Mouse (Mus musculus): Measurements from ENCODE around the gene Ppargc1a. TPM values are rescaled to one million over a fixed set of nuclear protein-coding genes. Genes with fewer than 3 reads are reported as not detected.

The Ppargc1a gene
- polyA plus RNA-seq, 1 experiment = 1.4 TPM

DNA sequence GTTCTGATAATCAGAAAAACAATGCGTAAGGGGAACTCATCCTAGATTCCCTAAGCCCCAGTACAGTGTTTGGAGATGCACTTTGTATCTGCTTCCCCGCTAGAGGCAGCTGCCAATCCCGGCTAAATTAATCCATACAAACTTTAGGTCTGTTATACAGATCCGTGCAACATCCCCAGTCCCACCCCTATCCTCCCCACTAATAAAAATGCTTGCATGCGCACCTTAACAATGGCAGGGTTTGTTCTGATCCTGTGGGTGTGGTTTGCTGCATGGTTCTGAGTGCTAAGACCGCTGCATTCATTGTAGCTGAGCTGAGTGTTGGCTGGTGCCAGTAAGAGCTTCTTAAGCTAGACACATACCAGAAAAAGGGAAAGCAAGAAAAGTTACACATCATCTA lies 72.1 kb downstream of the Ppargc1a start:
- 85% methylated on average over 6 of the region's 6 CpGs for WGBS
- TF ChIP-seq POLR2A (IDR thresholded peaks at IDR 0.05; ENCODE audit: control insufficient read depth, extremely low read depth, insufficient read depth, low read length, poor library complexity) (no peak), CTCF (IDR thresholded peaks at IDR 0.05; ENCODE audit: borderline replicate concordance, control insufficient read depth, extremely low read depth, insufficient read depth, low read length, poor library complexity) (no peak)
- H3K4me1 ChIP-seq (replicated peaks; ENCODE audit: control insufficient read depth, insufficient read depth, low read length) = no peaks in the 10 kb centered on the region
- no peak overlapping the region for H3K27ac ChIP-seq (ENCODE audit: control insufficient read depth, insufficient read depth, low read length)
- DNase-seq = no peak
- no peaks in the 10 kb centered on the region for H3K27me3 ChIP-seq (ENCODE audit: control insufficient read depth, insufficient read depth, low read length)
- no peak overlapping the region for H3K4me3 ChIP-seq (ENCODE audit: control insufficient read depth, insufficient read depth, low read length)
- no peaks in the 10 kb centered on the region for H3K36me3 ChIP-seq (ENCODE audit: control insufficient read depth, insufficient read depth, low read length)

- Histone ChIP-seq H3K4me1 (replicated peaks; ENCODE audit: control insufficient read depth, insufficient read depth, low read length) (no peaks in the 10 kb centered on the region), H3K36me3 (ENCODE audit: control insufficient read depth, insufficient read depth, low read length) (no peaks in the 10 kb centered on the region), H3K4me3 (ENCODE audit: control insufficient read depth, insufficient read depth, low read length) (no peak overlapping the region), H3K27ac (ENCODE audit: control insufficient read depth, insufficient read depth, low read length) (no peak overlapping the region), H3K27me3 (ENCODE audit: control insufficient read depth, insufficient read depth, low read length) (no peaks in the 10 kb centered on the region)
- TF ChIP-seq CTCF (IDR thresholded peaks at IDR 0.05; ENCODE audit: borderline replicate concordance, control insufficient read depth, extremely low read depth, insufficient read depth, low read length, poor library complexity) = no peak
- TF ChIP-seq POLR2A (IDR thresholded peaks at IDR 0.05; ENCODE audit: control insufficient read depth, extremely low read depth, insufficient read depth, low read length, poor library complexity) = no peak
- 29% methylated on average over 15 of the region's 15 CpGs for WGBS
- DNase-seq = no peak
Observed at GRCm38 (mm10) chr5:51494358-51494876, 73.1 kb downstream of the Ppargc1a start.

GRCm38 (mm10) chr5:51483768-51484167 lies 83.8 kb downstream of the Ppargc1a start:
- Histone ChIP-seq H3K4me1 (replicated peaks; ENCODE audit: control insufficient read depth, insufficient read depth, low read length) (no peaks in the 10 kb centered on the region), H3K27me3 (ENCODE audit: control insufficient read depth, insufficient read depth, low read length) (no peaks in the 10 kb centered on the region), H3K27ac (ENCODE audit: control insufficient read depth, insufficient read depth, low read length) (no peak overlapping the region), H3K4me3 (ENCODE audit: control insufficient read depth, insufficient read depth, low read length) (no peak overlapping the region), H3K36me3 (ENCODE audit: control insufficient read depth, insufficient read depth, low read length) (no peaks in the 10 kb centered on the region)
- DNase-seq = no peak
- no peak for TF ChIP-seq CTCF (IDR thresholded peaks at IDR 0.05; ENCODE audit: borderline replicate concordance, control insufficient read depth, extremely low read depth, insufficient read depth, low read length, poor library complexity)
- no peak for TF ChIP-seq POLR2A (IDR thresholded peaks at IDR 0.05; ENCODE audit: control insufficient read depth, extremely low read depth, insufficient read depth, low read length, poor library complexity)
- WGBS = 93% methylated on average over 1 of the region's 1 CpGs

GRCm38 (mm10) chr5:51479859-51480258 lies 87.7 kb downstream of the Ppargc1a start:
- no peaks in the 10 kb centered on the region for H3K27me3 ChIP-seq (ENCODE audit: control insufficient read depth, insufficient read depth, low read length)
- DNase-seq = no peak
- TF ChIP-seq CTCF (IDR thresholded peaks at IDR 0.05; ENCODE audit: borderline replicate concordance, control insufficient read depth, extremely low read depth, insufficient read depth, low read length, poor library complexity) = no peak
- no peak for TF ChIP-seq POLR2A (IDR thresholded peaks at IDR 0.05; ENCODE audit: control insufficient read depth, extremely low read depth, insufficient read depth, low read length, poor library complexity)
- no peak overlapping the region for H3K27ac ChIP-seq (ENCODE audit: control insufficient read depth, insufficient read depth, low read length)
- no peaks in the 10 kb centered on the region for H3K4me1 ChIP-seq (replicated peaks; ENCODE audit: control insufficient read depth, insufficient read depth, low read length)
- H3K4me3 ChIP-seq (ENCODE audit: control insufficient read depth, insufficient read depth, low read length) = no peak overlapping the region
- H3K36me3 ChIP-seq (ENCODE audit: control insufficient read depth, insufficient read depth, low read length) = no peaks in the 10 kb centered on the region

GRCm38 (mm10) chr5:51479456-51479855 lies 88.1 kb downstream of the Ppargc1a start:
- no peaks in the 10 kb centered on the region for H3K27me3 ChIP-seq (ENCODE audit: control insufficient read depth, insufficient read depth, low read length)

DNA sequence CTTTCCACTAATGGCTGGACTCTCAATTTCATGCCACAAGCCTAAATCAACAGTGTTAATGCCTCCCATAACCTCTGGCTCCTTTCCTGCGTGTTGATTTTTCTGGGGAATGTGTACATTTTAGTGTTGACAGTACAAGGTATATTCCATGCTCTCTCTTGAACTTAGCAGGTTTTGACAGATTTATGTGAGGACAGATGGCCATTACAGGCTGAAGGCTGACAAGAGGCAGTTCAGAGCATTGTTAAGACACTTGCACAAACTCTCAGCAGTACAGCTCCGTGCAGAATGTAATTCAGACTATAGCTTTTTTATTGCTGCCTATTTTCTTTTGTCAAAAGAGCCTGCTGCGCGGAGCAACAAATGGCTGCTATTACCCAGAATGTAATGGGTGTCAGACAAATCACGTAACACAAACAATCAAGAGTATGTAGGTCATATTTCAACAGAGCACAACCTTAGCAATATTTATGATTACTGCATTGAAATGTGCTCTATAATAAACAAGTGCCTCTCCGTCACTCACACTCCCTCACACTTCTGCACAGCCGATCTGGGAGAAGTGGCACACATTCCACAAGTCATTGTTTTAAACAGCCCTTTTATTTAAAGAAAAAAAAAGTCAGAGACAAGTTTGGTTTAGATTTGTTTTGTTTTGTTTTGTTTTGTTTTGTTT lies 89.1 kb downstream of the Ppargc1a start:
- 88% methylated on average over 7 of the region's 7 CpGs for WGBS
- H3K27ac ChIP-seq (ENCODE audit: control insufficient read depth, insufficient read depth, low read length) = no peak overlapping the region
- no peak for DNase-seq

More at GRCm38 (mm10) chr5:51479456-51479855, 88.1 kb downstream of the Ppargc1a start:
- TF ChIP-seq CTCF (IDR thresholded peaks at IDR 0.05; ENCODE audit: borderline replicate concordance, control insufficient read depth, extremely low read depth, insufficient read depth, low read length, poor library complexity) (no peak), POLR2A (IDR thresholded peaks at IDR 0.05; ENCODE audit: control insufficient read depth, extremely low read depth, insufficient read depth, low read length, poor library complexity) (no peak)
- H3K36me3 ChIP-seq (ENCODE audit: control insufficient read depth, insufficient read depth, low read length) = no peaks in the 10 kb centered on the region
- DNase-seq = no peak
- H3K27ac ChIP-seq (ENCODE audit: control insufficient read depth, insufficient read depth, low read length) = no peak overlapping the region
- no peaks in the 10 kb centered on the region for H3K4me1 ChIP-seq (replicated peaks; ENCODE audit: control insufficient read depth, insufficient read depth, low read length)
- WGBS = 84% methylated on average over 2 of the region's 2 CpGs
- H3K4me3 ChIP-seq (ENCODE audit: control insufficient read depth, insufficient read depth, low read length) = no peak overlapping the region

More for the DNA sequence above, 89.1 kb downstream of the Ppargc1a start:
- H3K4me1 ChIP-seq (replicated peaks; ENCODE audit: control insufficient read depth, insufficient read depth, low read length) = no peaks in the 10 kb centered on the region
- no peaks in the 10 kb centered on the region for H3K36me3 ChIP-seq (ENCODE audit: control insufficient read depth, insufficient read depth, low read length)
- H3K4me3 ChIP-seq (ENCODE audit: control insufficient read depth, insufficient read depth, low read length) = no peak overlapping the region
- H3K27me3 ChIP-seq (ENCODE audit: control insufficient read depth, insufficient read depth, low read length) = no peaks in the 10 kb centered on the region
- TF ChIP-seq POLR2A (IDR thresholded peaks at IDR 0.05; ENCODE audit: control insufficient read depth, extremely low read depth, insufficient read depth, low read length, poor library complexity) (no peak), CTCF (IDR thresholded peaks at IDR 0.05; ENCODE audit: borderline replicate concordance, control insufficient read depth, extremely low read depth, insufficient read depth, low read length, poor library complexity) (no peak)

Measured in thymus, adult 2 months (tissue).